ENCODE assay signal across 22 mouse cellular contexts in the genomic region with DNA sequence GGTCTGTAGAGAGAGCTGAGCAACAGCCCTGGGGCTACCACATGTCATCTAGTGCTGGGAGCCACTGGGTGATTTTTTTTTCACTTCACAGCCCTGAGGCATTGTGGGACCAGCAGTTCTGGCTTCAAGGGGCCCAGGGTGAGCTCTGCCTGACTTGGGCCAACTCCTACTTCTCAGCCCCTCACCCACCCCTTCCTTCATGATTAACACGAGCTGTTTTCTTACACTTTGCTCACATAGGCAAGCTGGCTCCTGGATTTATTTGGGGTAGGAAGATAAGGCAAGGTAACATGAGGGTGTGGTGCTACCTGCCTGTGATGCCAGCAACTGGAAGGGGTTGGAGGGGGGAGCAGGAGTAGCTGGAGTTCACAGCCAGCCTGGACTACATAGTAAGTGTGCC.
"Had no signal": no experiment of that assay in that cellular context is flagged by ENCODE, and none has a peak within 500 bp of the region (broad histone marks: within the 10 kb centered on the region; RNA-seq: fewer than 3 reads in every experiment).

No protein-coding gene starts in this region.

- H3K4me2 ChIP-seq: heart, embryonic 12.5 days; hindbrain, embryonic 13.5 days; hindbrain, embryonic 15.5 days; limb, embryonic 13.5 days; limb, embryonic 15.5 days; liver, embryonic 12.5 days had no signal

- H3K36me3 ChIP-seq: heart, embryonic 10.5 days; heart, embryonic 12.5 days; hindbrain, embryonic 13.5 days; hindbrain, embryonic 15.5 days; limb, embryonic 13.5 days; limb, embryonic 15.5 days had no signal

- H3K27ac ChIP-seq: heart, embryonic 10.5 days; hindbrain, embryonic 13.5 days; hindbrain, embryonic 15.5 days; hindbrain, postnatal 0 days; layer of hippocampus, adult 2 months; limb, embryonic 13.5 days; limb, embryonic 15.5 days; liver, embryonic 12.5 days; liver, embryonic 14.5 days had no signal

- H3K4me1 ChIP-seq: heart, embryonic 10.5 days; heart, embryonic 12.5 days; hindbrain, embryonic 13.5 days; hindbrain, embryonic 15.5 days; limb, embryonic 13.5 days; limb, embryonic 15.5 days had no signal

- H3K4me3 ChIP-seq: heart, embryonic 10.5 days; heart, embryonic 12.5 days; hindbrain, embryonic 13.5 days; hindbrain, embryonic 15.5 days; layer of hippocampus, adult 2 months; limb, embryonic 13.5 days; limb, embryonic 15.5 days; liver, embryonic 12.5 days had no signal

- H3K9ac ChIP-seq: heart, embryonic 12.5 days; hindbrain, embryonic 13.5 days; hindbrain, embryonic 15.5 days; limb, embryonic 13.5 days; limb, embryonic 15.5 days; liver, embryonic 12.5 days; liver, embryonic 14.5 days had no signal

- DNase-seq: gastrocnemius, postnatal 14 days; gastrocnemius, postnatal 36 days; heart, adult 18-20 months; heart, postnatal 10 days; heart, postnatal 36 days; kidney, adult 18-20 months; kidney, adult 8-10 months; kidney, postnatal 10 days; kidney, postnatal 25 days; kidney, postnatal 4 days; layer of hippocampus, postnatal 36 days; left cerebral cortex, postnatal 4 days had no signal

- H3K27me3 ChIP-seq: heart, embryonic 12.5 days; hindbrain, embryonic 15.5 days; limb, embryonic 13.5 days; limb, embryonic 15.5 days had no signal

- ATAC-seq: hindbrain, postnatal 0 days had no signal

- H3K9me3 ChIP-seq: heart, embryonic 10.5 days; heart, embryonic 12.5 days; hindbrain, embryonic 13.5 days; hindbrain, embryonic 15.5 days; limb, embryonic 13.5 days; limb, embryonic 15.5 days; liver, embryonic 12.5 days had no signal
